Mouse (Mus musculus) MEL (cell line): ENCODE results near the gene Lhb.
A peak's percentile ranks its signal among the peaks of the same experiment; 100 is the strongest.

Experiments used
- CTCF ChIP-seq, 3 experiments: IDR thresholded peaks in 2 of 3; conservative IDR thresholded peaks in 1 of 3; 2 replicates each; pipeline ENCODE4 v1.5.1; 2011 to 2012; ENCODE audit warnings: low read length in 3 of 3, low read depth in 2 of 3, mild to moderate bottlenecking in 2 of 3, improper control_type of control experiment in 1 of 3, inconsistent platforms in 1 of 3, mixed read lengths in 1 of 3, moderate library complexity in 1 of 3; ENCODE audit not compliant: control insufficient read depth in 1 of 3, insufficient read depth in 1 of 3, poor library complexity in 1 of 3, severe bottlenecking in 1 of 3
- E2F4 ChIP-seq: IDR thresholded peaks from 2 replicates; pipeline ENCODE4 v1.6.1; 2011; ENCODE audit warnings: low read depth, low read length, improper control_type of control experiment, borderline replicate concordance
- ELF1 ChIP-seq: IDR thresholded peaks from 2 replicates; pipeline ENCODE4 v1.6.1; 2014; ENCODE audit warnings: low read depth, mild to moderate bottlenecking, inconsistent platforms, low read length, improper control_type of control experiment, moderate library complexity
- EP300 ChIP-seq, 2 experiments: IDR thresholded peaks; 2 replicates each; pipeline ENCODE4 v1.6.1; 2011; ENCODE audit warnings: improper control_type of control experiment in 2 of 2, low read length in 2 of 2, low read depth in 1 of 2, mild to moderate bottlenecking in 1 of 2
- GATA1 ChIP-seq: IDR thresholded peaks from 2 replicates; pipeline ENCODE4 v1.6.1; 2011; ENCODE audit warnings: low read depth, low read length, improper control_type of control experiment
- HCFC1 ChIP-seq: IDR thresholded peaks from 2 replicates; pipeline ENCODE4 v1.6.1; 2012; ENCODE audit warnings: low read depth, mild to moderate bottlenecking, inconsistent platforms, low read length, improper control_type of control experiment, moderate library complexity
- POLR2AphosphoS2 ChIP-seq: IDR thresholded peaks from 2 replicates; pipeline ENCODE4 v1.6.1; 2011; ENCODE audit warnings: low read length, improper control_type of control experiment
- RAD21 ChIP-seq: IDR thresholded peaks from 2 replicates; pipeline ENCODE4 v1.6.1; 2011; ENCODE audit warnings: mild to moderate bottlenecking, low read depth, low read length, improper control_type of control experiment
- UBTF ChIP-seq: IDR thresholded peaks from 2 replicates; pipeline ENCODE4 v1.6.1; 2012; ENCODE audit warnings: low read depth, mild to moderate bottlenecking, inconsistent platforms, low read length, improper control_type of control experiment, moderate library complexity, borderline replicate concordance; ENCODE audit not compliant: insufficient read depth

GRCm38 (mm10) chr7:45457204-45458060, 36.8 kb downstream of the Lhb start:
- no peak for TF ChIP-seq ELF1
- TF ChIP-seq CTCF (IDR thresholded peaks at IDR 0.05 in 2 of 3, conservative IDR thresholded peaks at IDR 0.05 in 1 of 3; ENCODE audit: control insufficient read depth in 1 of 3, insufficient read depth in 1 of 3, low read depth in 2 of 3, low read length in 3 of 3, poor library complexity in 1 of 3, severe bottlenecking in 1 of 3): no peak
- TF ChIP-seq GATA1: no peak
- no peak for TF ChIP-seq UBTF
- no peak for TF ChIP-seq HCFC1
- peak; percentile 99 for TF ChIP-seq POLR2AphosphoS2
- TF ChIP-seq E2F4: no peak
- TF ChIP-seq RAD21: no peak
- no peak for TF ChIP-seq EP300 (IDR thresholded peaks at IDR 0.05; ENCODE audit: low read depth in 1 of 2, low read length in 2 of 2)
